Mouse (Mus musculus): ENCODE measurements around the gene Krtap19-4. TPM values are rescaled to one million over a fixed set of nuclear protein-coding genes. Genes with fewer than 3 reads are reported as not detected.

Krtap19-4 gene
- not detected for total RNA-seq (2023)

GRCm38 (mm10) chr16:88884989-88885388, at the start of gene Krtap19-4:
Gene Krtap19-4, minus strand, starts transcription at chr16:88885089.

DNA sequence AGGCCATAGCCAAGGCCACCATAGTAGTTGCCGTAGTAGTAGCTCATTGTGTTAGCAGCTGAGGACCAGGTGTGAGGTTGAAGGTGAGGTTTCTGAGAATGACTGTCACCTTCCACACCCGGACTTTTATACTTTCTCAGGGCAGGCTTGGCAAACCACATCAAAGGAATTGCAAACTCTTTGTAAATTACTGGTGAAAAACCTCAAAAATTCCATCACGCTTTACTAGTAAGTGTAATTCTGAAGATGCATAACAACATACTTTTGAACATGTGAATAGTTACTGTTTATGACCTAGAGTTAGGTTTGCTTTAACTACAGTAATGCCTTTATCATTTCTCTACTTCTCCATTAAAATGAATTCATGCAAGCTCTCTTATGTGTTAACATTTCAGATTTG, 47.3 kb upstream of the Krtap19-4 start, which contains the start of gene Krtap19-9b:
Gene Krtap19-9b (minus strand): TSS at position 101 of the 400 bp plus-strand sequence.

DNA sequence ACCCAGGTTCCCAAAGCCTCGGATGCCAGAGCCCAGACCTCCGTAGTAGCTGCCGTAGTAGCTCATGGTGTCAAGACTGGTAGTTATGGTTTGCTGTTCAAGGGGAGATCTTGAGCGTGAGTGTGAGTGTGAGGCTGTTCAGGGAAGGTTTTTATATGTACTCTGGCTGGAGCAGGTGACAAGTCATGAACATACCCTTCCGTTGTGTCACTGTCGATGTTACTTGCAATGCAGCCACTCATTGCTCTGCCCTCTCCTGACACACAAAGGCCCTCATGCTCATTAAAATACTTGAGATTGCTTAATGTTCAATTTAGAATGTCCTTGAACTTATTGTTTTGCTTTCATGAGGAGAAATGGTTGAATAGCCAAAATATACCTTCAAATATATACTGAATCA, 11.5 kb upstream of the Krtap19-4 start, which contains the start of gene Krtap19-5:
Gene Krtap19-5 (minus strand): TSS at position 101 of the 400 bp plus-strand sequence.

GRCm38 (mm10) chr16:88877938-88878337, 7.0 kb downstream of the Krtap19-4 start, which contains the start of gene Krtap19-3:
Gene Krtap19-3, minus strand, starts transcription at chr16:88878038.

DNA sequence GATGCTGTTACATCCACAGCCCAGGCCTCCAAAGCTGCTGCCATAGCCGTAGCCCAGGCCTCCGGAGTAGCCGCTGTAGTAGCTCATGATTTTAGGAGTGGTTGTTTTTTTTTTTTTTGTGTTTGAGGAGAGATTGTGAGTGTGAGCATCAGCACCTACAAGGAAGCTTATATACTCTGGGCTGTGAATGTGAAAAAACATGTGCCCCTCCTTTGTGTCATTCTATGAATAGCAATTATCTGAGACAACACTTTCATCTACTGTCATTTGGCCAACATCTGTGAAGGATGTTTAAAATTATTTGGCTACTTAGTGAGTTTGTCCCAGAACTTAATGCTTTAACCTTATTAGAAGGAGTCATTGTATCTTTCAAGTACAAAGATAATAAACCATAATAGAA, 10.7 kb downstream of the Krtap19-4 start, which contains the start of gene Krtap19-2:
Gene Krtap19-2 (minus strand): TSS at position 101 of the 400 bp plus-strand sequence.

DNA sequence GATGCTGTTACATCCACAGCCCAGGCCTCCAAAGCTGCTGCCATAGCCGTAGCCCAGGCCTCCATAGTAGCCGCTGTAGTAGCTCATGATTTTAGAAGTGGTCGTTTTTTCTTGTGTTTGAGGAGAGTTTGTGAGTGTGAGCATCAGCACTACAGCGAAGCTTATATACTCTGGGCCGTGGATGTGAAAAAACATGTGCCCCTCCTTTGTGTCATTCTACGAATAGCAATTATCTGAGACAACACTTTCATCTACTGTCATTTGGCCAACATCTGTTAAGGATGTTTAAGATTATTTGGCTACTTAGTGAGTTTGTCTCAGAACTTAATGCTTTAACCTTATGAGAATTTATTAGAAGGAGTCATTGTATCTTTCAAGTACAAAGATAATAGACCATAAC, 15.6 kb downstream of the Krtap19-4 start, which contains the start of gene Krtap19-1:
Gene Krtap19-1 (minus strand): TSS at position 101 of the 400 bp plus-strand sequence.

Other genes starting within 250 kb of the Krtap19-4 start
- not detected for gene Krtap26-1, start 237.3 kb downstream of the Krtap19-4 start, total RNA-seq (2023)
- not detected for gene Krtap27-1, start 213.4 kb downstream of the Krtap19-4 start, total RNA-seq (2023)
- gene 2310061N02Rik, start 177.1 kb downstream of the Krtap19-4 start, total RNA-seq (2023) = not detected
- gene Krtap13-1, start 156.2 kb downstream of the Krtap19-4 start, total RNA-seq (2023) = not detected
- not detected for gene Krtap13, start 133.5 kb downstream of the Krtap19-4 start, total RNA-seq (2023)
- gene 2310034C09Rik, start 126.2 kb downstream of the Krtap19-4 start, total RNA-seq (2023) = not detected
- not detected for gene 2310057N15Rik, start 110.9 kb downstream of the Krtap19-4 start, total RNA-seq (2023)
- gene Gm5965, start 107.2 kb downstream of the Krtap19-4 start, total RNA-seq (2023) = not detected
- not detected for gene Gm20741, start 72.9 kb downstream of the Krtap19-4 start, total RNA-seq (2023)
- gene Krtap15, start 64.9 kb downstream of the Krtap19-4 start, total RNA-seq (2023) = not detected
- not detected for gene Krtap14, start 58.9 kb downstream of the Krtap19-4 start, total RNA-seq (2023)
- not detected for gene Krtap19-1, start 15.7 kb downstream of the Krtap19-4 start, total RNA-seq (2023)
- not detected for gene Krtap19-2, start 10.8 kb downstream of the Krtap19-4 start, total RNA-seq (2023)
- not detected for gene Krtap19-3, start 7.1 kb downstream of the Krtap19-4 start, total RNA-seq (2023)
- gene Krtap19-5, start 11.4 kb upstream of the Krtap19-4 start, total RNA-seq (2023) = not detected
- not detected for gene Krtap19-9b, start 47.2 kb upstream of the Krtap19-4 start, total RNA-seq (2023)
- not detected for gene Krtap16-3, start 77.8 kb upstream of the Krtap19-4 start, total RNA-seq (2023)
- gene Krtap22-2, start 125.7 kb upstream of the Krtap19-4 start, total RNA-seq (2023) = not detected
- not detected for gene Gm10229, start 130.2 kb upstream of the Krtap19-4 start, total RNA-seq (2023)
- not detected for gene Krtap6-1, start 146.6 kb upstream of the Krtap19-4 start, total RNA-seq (2023)
- not detected for gene Gm10228, start 156.4 kb upstream of the Krtap19-4 start, total RNA-seq (2023)
- gene Krtap6-5, start 162.8 kb upstream of the Krtap19-4 start, total RNA-seq (2023) = not detected
- gene 1110025L11Rik, start 178.9 kb upstream of the Krtap19-4 start, total RNA-seq (2023) = not detected
- not detected for gene Krtap6-3, start 198.9 kb upstream of the Krtap19-4 start, total RNA-seq (2023)